Mouse (Mus musculus): ENCODE results near the gene Trem1. TPM values are rescaled to one million over a fixed set of nuclear protein-coding genes. Genes with fewer than 3 reads are reported as not detected.

Gene Trem1
- polyA plus RNA-seq (2014; fragmentation: Illumina TruSeq; extraction: RNeasy Lipid Tissue Mini Kit (QIAGEN cat#74804)) = not detected

GRCm38 (mm10) chr17:48232518-48232917 lies at the start of gene Trem1:
Gene Trem1, plus strand, starts transcription at chr17:48232768.

GRCm38 (mm10) chr17:48247221-48247928 lies 14.8 kb downstream of the Trem1 start, which contains the start of gene Trem3:
Gene Trem3, plus strand, starts transcription at chr17:48247777.

GRCm38 (mm10) chr17:48263741-48264362 lies 31.3 kb downstream of the Trem1 start, which contains the start of gene Treml4:
Gene Treml4, plus strand, starts transcription at chr17:48264295.

Other genes starting within 250 kb of the Trem1 start
- gene 1700122O11Rik, start 194.5 kb upstream of the Trem1 start, polyA plus RNA-seq (2014; fragmentation: Illumina TruSeq; extraction: RNeasy Lipid Tissue Mini Kit (QIAGEN cat#74804)) = not detected
- gene 1700067P10Rik, start 143.4 kb upstream of the Trem1 start, polyA plus RNA-seq (2014; fragmentation: Illumina TruSeq; extraction: RNeasy Lipid Tissue Mini Kit (QIAGEN cat#74804)) = not detected
- gene 9830107B12Rik, start 86.5 kb upstream of the Trem1 start, polyA plus RNA-seq (2014; fragmentation: Illumina TruSeq; extraction: RNeasy Lipid Tissue Mini Kit (QIAGEN cat#74804)) = not detected
- 0.97 TPM for gene A530064D06Rik, start 65.5 kb upstream of the Trem1 start, polyA plus RNA-seq (2014; fragmentation: Illumina TruSeq; extraction: RNeasy Lipid Tissue Mini Kit (QIAGEN cat#74804))
- not detected for gene Trem3, start 15.0 kb downstream of the Trem1 start, polyA plus RNA-seq (2014; fragmentation: Illumina TruSeq; extraction: RNeasy Lipid Tissue Mini Kit (QIAGEN cat#74804))
- gene Treml4, start 31.5 kb downstream of the Trem1 start, polyA plus RNA-seq (2014; fragmentation: Illumina TruSeq; extraction: RNeasy Lipid Tissue Mini Kit (QIAGEN cat#74804)) = not detected
- gene Treml2, start 66.7 kb downstream of the Trem1 start, polyA plus RNA-seq (2014; fragmentation: Illumina TruSeq; extraction: RNeasy Lipid Tissue Mini Kit (QIAGEN cat#74804)) = not detected
- gene B430306N03Rik, start 83.4 kb downstream of the Trem1 start, polyA plus RNA-seq (2014; fragmentation: Illumina TruSeq; extraction: RNeasy Lipid Tissue Mini Kit (QIAGEN cat#74804)) = 0.86 TPM
- 0.26 TPM for gene Trem2, start 113.6 kb downstream of the Trem1 start, polyA plus RNA-seq (2014; fragmentation: Illumina TruSeq; extraction: RNeasy Lipid Tissue Mini Kit (QIAGEN cat#74804))
- not detected for gene Treml1, start 127.1 kb downstream of the Trem1 start, polyA plus RNA-seq (2014; fragmentation: Illumina TruSeq; extraction: RNeasy Lipid Tissue Mini Kit (QIAGEN cat#74804))
- 41.9 TPM for gene Nfya, start 177.1 kb downstream of the Trem1 start, polyA plus RNA-seq (2014; fragmentation: Illumina TruSeq; extraction: RNeasy Lipid Tissue Mini Kit (QIAGEN cat#74804))
- 40.5 TPM for gene Oard1, start 177.2 kb downstream of the Trem1 start, polyA plus RNA-seq (2014; fragmentation: Illumina TruSeq; extraction: RNeasy Lipid Tissue Mini Kit (QIAGEN cat#74804))
- gene Apobec2, start 200.2 kb downstream of the Trem1 start, polyA plus RNA-seq (2014; fragmentation: Illumina TruSeq; extraction: RNeasy Lipid Tissue Mini Kit (QIAGEN cat#74804)) = not detected
- not detected for gene Tspo2, start 218.8 kb downstream of the Trem1 start, polyA plus RNA-seq (2014; fragmentation: Illumina TruSeq; extraction: RNeasy Lipid Tissue Mini Kit (QIAGEN cat#74804))
- gene Unc5cl, start 222.1 kb downstream of the Trem1 start, polyA plus RNA-seq (2014; fragmentation: Illumina TruSeq; extraction: RNeasy Lipid Tissue Mini Kit (QIAGEN cat#74804)) = 0.26 TPM